Mouse (Mus musculus) NIH3T3 (cell line): ENCODE results near the gene Gm21738.
"Not testable (repeated sequence)": the region's sequence is repeated elsewhere in the genome, so short reads cannot be mapped to it uniquely, and the experiment has no call there.

ENCODE experiments used
- DNase-seq: peaks from one replicate; pipeline ENCODE4 v3.0.0-alpha.2; 2012; ENCODE audit warnings: low read depth

Gene Gm21738

DNA sequence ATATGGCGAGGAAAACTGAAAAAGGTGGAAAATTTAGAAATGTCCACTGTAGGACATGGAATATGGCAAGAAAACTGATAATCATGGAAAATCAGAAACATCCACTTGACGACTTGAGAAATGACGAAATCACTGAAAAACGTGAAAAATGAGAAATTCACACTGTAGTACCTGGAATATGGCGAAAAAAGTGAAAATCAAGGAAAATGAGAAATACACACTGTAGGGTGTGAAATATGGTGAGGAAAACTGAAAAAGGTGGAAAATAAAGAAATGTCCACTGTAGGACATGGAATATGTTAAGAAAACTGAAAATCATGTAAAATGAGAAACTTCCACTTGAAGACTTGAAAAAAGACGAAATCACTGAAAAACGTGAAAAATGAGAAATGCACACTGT, at the start of gene Gm21738:
Gm21738 (minus strand) TSS at position 101 of the 400 bp plus-strand sequence.
- not testable (repeated sequence) for DNase-seq

- DNase-seq, result not testable (repeated sequence)
Observed at GRCm38 (mm10) chr14:19383741-19384140, 35.0 kb downstream of the Gm21738 start.
